Mouse (Mus musculus): ENCODE results near the gene Elovl5. TPM values are rescaled to one million over a fixed set of nuclear protein-coding genes. Genes with fewer than 3 reads are reported as not detected.
"Not testable (repeated sequence)": the region's sequence is repeated elsewhere in the genome, so short reads cannot be mapped to it uniquely, and the experiment has no call there.

The Elovl5 gene
- polyA plus RNA-seq, 1 experiment from 2014 or later: 57.8 TPM

DNA sequence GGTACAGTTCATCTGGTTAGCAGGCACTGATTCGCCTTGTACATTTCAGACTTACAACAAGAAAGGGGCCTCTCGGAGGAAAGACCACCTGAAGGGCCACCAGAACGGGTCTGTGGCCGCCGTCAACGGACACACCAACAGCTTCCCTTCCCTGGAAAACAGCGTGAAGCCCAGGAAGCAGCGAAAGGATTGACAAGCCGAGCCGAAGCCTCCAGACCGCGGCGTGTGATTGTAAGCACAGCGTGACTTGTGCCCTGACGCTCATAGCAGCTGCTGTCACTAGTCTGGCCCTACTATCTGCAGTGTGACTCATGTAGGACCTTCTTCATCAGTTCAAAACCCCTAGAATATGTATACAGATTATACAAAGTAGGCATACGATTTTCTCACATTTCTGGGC is 65.5 kb downstream of the Elovl5 start:
- no peak for ATAC-seq (ENCODE audit: insufficient number of reproducible peaks, low FRiP score, low TSS enrichment, low read depth)
- H3K36me3 ChIP-seq: peaks cover 32% of the 10 kb centered on the region
- no peak overlapping the region for H3K4me3 ChIP-seq (replicated peaks)
- H3K27ac ChIP-seq (replicated peaks): no peak overlapping the region
- WGBS: 91% methylated on average over 16 of the region's 16 CpGs
- H3K27me3 ChIP-seq: no peaks in the 10 kb centered on the region
- no peak overlapping the region for H3K9ac ChIP-seq
- H3K4me1 ChIP-seq: peaks cover 7% of the 10 kb centered on the region
- no peaks in the 10 kb centered on the region for H3K9me3 ChIP-seq (replicated peaks)
- H3K4me2 ChIP-seq (replicated peaks): no peak overlapping the region

DNA sequence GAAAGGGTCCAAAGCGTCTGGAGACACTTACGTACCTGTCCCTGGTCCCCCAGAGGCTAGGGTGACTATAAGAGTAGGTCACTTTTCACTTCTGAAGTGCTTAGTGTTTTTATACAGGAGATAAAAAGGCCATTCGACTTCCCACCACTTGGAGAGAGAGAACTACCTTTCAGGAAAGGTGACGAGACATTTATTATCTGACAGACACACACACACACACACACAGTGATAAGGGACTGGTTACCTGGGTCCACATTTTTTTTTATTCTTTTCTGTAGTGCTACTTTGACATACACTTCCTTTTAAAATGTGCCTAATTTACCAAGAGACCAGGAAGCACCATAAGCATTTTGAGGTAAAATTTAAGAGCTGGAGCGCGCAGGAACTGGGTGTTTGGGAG is 66.4 kb downstream of the Elovl5 start:
- H3K4me2 ChIP-seq (replicated peaks): no peak overlapping the region
- no peak overlapping the region for H3K4me3 ChIP-seq (replicated peaks)
- H3K36me3 ChIP-seq: peaks cover 31% of the 10 kb centered on the region
- H3K27me3 ChIP-seq: no peaks in the 10 kb centered on the region
- H3K27ac ChIP-seq (replicated peaks): no peak overlapping the region
- ATAC-seq (ENCODE audit: insufficient number of reproducible peaks, low FRiP score, low TSS enrichment, low read depth): no peak
- 88% methylated on average over 6 of the region's 6 CpGs for WGBS
- no peak overlapping the region for H3K9ac ChIP-seq
- peaks cover 7% of the 10 kb centered on the region for H3K4me1 ChIP-seq
- no peaks in the 10 kb centered on the region for H3K9me3 ChIP-seq (replicated peaks)

DNA sequence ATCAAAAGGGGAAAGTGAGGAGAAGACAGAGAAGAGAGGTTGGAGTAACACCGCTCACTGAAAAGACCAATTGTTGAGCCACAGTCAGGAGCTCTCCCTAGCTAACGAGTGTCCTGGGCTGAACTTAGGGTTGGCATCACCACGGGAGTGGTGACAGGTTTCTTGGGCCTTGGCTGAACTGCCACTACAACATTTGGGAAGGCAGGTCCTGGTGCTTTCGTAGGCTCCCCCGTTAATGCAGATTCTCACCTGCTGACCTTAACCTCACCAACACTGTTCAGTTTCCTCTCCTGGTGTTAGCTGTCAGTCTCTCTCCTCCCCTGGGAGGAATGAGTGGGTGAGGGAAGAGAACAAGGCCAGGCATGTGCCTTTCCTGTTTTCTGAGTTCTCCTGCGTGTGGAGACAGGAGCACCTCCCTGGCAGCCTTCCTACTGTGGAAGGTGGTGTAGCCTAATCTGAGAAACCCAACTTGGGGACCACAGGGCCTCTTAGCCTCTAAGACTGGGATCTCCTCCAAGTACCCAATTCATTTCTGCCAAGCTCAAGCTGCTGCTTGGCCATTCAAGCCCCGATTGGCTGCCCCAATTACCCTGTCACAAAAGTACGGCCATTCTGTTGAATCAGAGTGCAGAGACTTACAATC is 69.1 kb downstream of the Elovl5 start:
- H3K4me3 ChIP-seq (replicated peaks): no peak overlapping the region
- WGBS: 58% methylated on average over 8 of the region's 8 CpGs
- H3K27ac ChIP-seq (replicated peaks): no peak overlapping the region
- H3K9me3 ChIP-seq (replicated peaks): no peaks in the 10 kb centered on the region
- H3K4me1 ChIP-seq: peaks cover 20% of the 10 kb centered on the region
- no peak for ATAC-seq (ENCODE audit: insufficient number of reproducible peaks, low FRiP score, low TSS enrichment, low read depth)
- no peak overlapping the region for H3K4me2 ChIP-seq (replicated peaks)
- H3K36me3 ChIP-seq: peaks cover 20% of the 10 kb centered on the region; the same call in 1 of the 2 replicates
- no peaks in the 10 kb centered on the region for H3K27me3 ChIP-seq
- H3K9ac ChIP-seq: no peak overlapping the region

DNA sequence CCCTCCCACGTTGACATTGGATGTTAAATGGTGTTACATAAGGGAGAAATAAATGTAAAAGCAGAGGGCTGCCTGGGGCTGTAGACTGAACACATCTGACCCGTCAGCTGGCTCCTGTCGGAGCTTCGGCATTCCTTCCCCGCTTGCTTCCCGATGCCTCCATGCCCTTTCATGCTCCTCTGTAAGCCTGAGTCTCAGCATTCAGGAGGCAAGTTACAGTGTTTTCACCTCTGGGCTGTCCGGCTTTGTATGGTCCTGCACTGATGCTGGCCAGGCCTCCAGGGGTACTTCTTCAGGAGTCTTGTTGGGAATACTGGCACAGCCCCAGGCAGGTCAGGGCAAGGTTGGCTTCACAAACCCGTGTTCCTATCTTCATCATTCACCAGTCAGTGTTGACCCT is 72.5 kb downstream of the Elovl5 start:
- Histone ChIP-seq H3K27ac (replicated peaks) (no peak overlapping the region), H3K4me1 (peaks cover 20% of the 10 kb centered on the region), H3K9ac (no peak overlapping the region), H3K9me3 (replicated peaks) (no peaks in the 10 kb centered on the region), H3K27me3 (no peaks in the 10 kb centered on the region), H3K4me2 (replicated peaks) (no peak overlapping the region), H3K4me3 (replicated peaks) (no peak overlapping the region), H3K36me3 (no peaks in the 10 kb centered on the region)
- 55% methylated on average over 8 of the region's 8 CpGs for WGBS
- ATAC-seq (ENCODE audit: insufficient number of reproducible peaks, low FRiP score, low TSS enrichment, low read depth): no peak

DNA sequence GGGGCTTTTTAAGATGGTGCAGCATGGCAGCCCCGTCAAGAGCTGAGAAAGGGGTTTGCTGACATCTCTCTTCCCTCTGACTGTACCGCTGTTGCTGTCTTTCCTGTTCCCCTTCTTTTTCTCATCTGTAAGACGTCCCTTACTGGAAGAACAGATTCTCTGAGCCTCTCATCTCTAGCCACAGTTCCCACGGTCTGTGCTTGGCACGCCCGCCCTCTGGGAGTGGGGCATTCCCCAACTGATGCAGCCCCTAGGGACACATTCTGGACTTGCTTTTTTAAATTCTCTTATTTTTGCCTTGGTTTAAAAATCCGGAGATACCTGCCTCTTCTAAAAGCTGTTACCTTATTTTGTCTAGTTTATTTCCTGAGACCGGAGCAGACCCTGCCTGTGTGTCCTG is 73.1 kb downstream of the Elovl5 start:
- H3K27ac ChIP-seq (replicated peaks): no peak overlapping the region

DNA sequence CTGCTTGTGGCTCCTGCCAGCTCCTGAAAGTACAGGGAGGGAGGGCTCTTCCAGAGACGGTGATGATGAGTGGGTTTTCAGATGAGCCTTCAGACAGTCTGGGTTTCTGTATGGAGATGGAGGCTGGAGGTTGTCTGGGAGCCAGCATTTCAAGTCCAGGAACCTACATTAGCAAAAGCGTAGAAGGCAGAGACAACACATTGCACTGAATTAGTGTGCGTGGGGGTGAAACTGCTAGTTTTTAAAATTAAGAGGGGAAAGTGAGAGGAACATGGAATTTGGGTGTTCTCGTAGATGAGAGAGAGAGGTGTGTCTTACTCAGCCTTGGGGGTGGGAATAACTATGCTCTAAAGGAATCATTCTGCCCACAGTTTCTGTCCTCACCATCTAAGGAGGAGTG is 74.5 kb downstream of the Elovl5 start:
- no peak overlapping the region for H3K4me3 ChIP-seq (replicated peaks)
- H3K27me3 ChIP-seq: no peaks in the 10 kb centered on the region
- ATAC-seq (ENCODE audit: insufficient number of reproducible peaks, low FRiP score, low TSS enrichment, low read depth): no peak
- 92% methylated on average over 4 of the region's 4 CpGs for WGBS
- H3K36me3 ChIP-seq: no peaks in the 10 kb centered on the region
- peaks cover 13% of the 10 kb centered on the region; the same call in 1 of the 2 replicates for H3K4me1 ChIP-seq
- H3K9me3 ChIP-seq (replicated peaks): no peaks in the 10 kb centered on the region
- no peak overlapping the region for H3K4me2 ChIP-seq (replicated peaks)
- no peak overlapping the region for H3K27ac ChIP-seq (replicated peaks)
- H3K9ac ChIP-seq: no peak overlapping the region

More for the DNA sequence above, 73.1 kb downstream of the Elovl5 start:
- H3K4me3 ChIP-seq (replicated peaks): no peak overlapping the region
- H3K36me3 ChIP-seq: no peaks in the 10 kb centered on the region
- WGBS: 61% methylated on average over 8 of the region's 8 CpGs
- no peaks in the 10 kb centered on the region for H3K27me3 ChIP-seq
- no peaks in the 10 kb centered on the region for H3K9me3 ChIP-seq (replicated peaks)
- H3K9ac ChIP-seq: no peak overlapping the region
- no peak for ATAC-seq (ENCODE audit: insufficient number of reproducible peaks, low FRiP score, low TSS enrichment, low read depth)
- no peak overlapping the region for H3K4me2 ChIP-seq (replicated peaks)
- H3K4me1 ChIP-seq: peaks cover 20% of the 10 kb centered on the region

DNA sequence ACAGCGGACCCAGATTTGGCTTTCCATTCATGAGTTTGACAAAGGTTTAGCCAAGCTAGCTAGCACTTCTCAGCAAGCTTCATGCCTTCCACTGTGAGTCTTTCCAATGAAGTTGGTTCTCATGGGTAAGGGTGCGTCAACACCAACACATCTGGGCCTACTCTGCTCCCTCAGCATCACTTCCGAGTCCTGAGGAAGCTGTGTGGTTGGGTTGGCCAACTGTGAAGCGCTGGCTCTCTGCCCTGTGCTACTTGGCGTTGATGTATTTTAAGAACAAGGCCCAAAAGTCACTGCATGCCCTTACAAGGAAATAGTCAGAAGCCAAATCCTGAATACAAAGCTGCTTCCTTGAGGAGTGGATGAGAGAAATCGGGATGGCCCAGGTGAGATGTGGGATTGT is 75.1 kb downstream of the Elovl5 start:
- Histone ChIP-seq H3K9ac (no peak overlapping the region), H3K9me3 (replicated peaks) (no peaks in the 10 kb centered on the region), H3K4me1 (peaks cover 13% of the 10 kb centered on the region; the same call in 1 of the 2 replicates), H3K4me3 (replicated peaks) (no peak overlapping the region), H3K36me3 (no peaks in the 10 kb centered on the region), H3K27ac (replicated peaks) (no peak overlapping the region), H3K4me2 (replicated peaks) (no peak overlapping the region), H3K27me3 (no peaks in the 10 kb centered on the region)
- WGBS: 85% methylated on average over 6 of the region's 6 CpGs
- ATAC-seq (ENCODE audit: insufficient number of reproducible peaks, low FRiP score, low TSS enrichment, low read depth): no peak

DNA sequence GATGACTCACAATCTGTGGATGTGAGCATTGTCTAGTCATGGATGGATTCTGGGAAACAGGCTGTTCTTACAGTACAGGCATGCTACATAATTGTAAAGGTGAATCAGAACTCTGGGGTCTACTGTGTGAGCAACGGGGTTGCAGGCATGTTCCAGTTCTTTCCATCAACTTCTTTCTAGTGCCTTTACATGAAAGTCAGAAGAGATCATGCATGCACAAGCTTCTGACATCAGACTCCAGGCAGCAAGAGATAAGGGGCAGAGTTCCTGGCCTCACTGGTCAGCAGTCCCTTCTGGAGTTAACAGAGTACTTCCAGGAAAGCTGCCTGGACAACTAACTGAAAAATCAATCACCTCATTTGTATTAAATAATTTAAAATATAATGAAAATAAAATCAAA is 75.9 kb downstream of the Elovl5 start:
- Histone ChIP-seq H3K4me2 (replicated peaks) (no peak overlapping the region), H3K4me3 (replicated peaks) (no peak overlapping the region), H3K27me3 (no peaks in the 10 kb centered on the region), H3K27ac (replicated peaks) (no peak overlapping the region), H3K4me1 (peaks cover 13% of the 10 kb centered on the region; the same call in 1 of the 2 replicates), H3K36me3 (no peaks in the 10 kb centered on the region), H3K9ac (no peak overlapping the region), H3K9me3 (replicated peaks) (no peaks in the 10 kb centered on the region)
- ATAC-seq (ENCODE audit: insufficient number of reproducible peaks, low FRiP score, low TSS enrichment, low read depth): no peak
- WGBS: 70% methylated on average over 1 of the region's 1 CpGs

DNA sequence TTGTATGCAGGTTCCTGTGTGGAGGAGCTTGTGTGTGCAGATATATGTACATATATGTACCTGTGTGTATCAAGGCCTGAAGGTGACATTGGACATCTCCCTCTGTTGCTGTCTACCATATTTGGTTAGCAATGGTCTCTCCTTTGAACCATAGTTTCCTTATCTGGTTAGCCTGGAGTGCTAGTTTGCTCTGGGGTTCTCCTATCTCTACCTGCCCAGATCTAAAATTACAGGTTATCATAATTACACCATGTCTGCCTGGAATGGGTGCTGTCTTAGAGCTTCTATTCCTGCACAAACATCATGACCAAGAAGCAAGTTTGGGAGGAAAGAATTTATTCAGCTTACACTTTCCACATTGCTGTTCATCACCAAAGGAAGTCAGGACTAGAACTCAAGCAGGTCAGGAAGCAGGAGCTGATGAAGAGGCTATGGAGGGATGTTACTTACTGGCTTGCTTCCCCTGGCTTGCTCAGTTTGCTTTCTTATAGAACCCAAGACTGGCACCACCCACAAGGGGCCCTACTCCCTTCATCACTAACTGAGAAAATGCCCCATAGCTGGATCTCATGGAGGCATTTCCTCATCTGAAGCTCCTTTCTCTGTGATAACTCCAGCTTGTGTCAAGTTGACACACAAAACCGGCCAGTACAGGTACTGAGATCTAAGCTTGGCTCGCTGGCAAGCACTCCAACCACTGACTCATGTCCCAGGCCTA is 76.5 kb downstream of the Elovl5 start:
- not testable (repeated sequence) for H3K9me3 ChIP-seq (replicated peaks); H3K27ac ChIP-seq (replicated peaks); H3K36me3 ChIP-seq; H3K4me2 ChIP-seq (replicated peaks); H3K4me3 ChIP-seq (replicated peaks); H3K9ac ChIP-seq; H3K27me3 ChIP-seq; ATAC-seq (ENCODE audit: insufficient number of reproducible peaks, low FRiP score, low TSS enrichment, low read depth)
- 89% methylated on average over 2 of the region's 2 CpGs for WGBS
- peaks cover 13% of the 10 kb centered on the region; the same call in 1 of the 2 replicates for H3K4me1 ChIP-seq

DNA sequence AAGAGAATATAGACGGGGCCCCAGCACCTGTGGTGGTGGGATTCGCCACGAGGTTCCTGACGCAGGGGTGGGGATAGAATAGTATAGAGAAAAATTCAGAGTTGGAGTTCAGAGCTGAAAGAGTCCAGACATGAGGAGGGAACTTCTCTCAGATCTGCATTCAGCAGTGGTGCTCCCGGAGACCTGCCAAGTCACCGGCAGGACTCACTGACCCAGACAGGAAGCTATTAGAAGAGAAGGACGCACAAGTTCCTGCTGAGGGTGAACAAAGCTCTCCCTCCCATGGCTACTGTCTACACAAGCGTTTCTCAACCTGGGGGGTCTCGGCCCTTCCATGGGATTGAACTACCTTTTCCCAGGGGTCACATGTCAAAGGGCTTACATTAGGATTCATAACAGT is 78.1 kb downstream of the Elovl5 start:
- H3K27ac ChIP-seq (replicated peaks): no peak overlapping the region
- ATAC-seq (ENCODE audit: insufficient number of reproducible peaks, low FRiP score, low TSS enrichment, low read depth): no peak
- no peak overlapping the region for H3K4me2 ChIP-seq (replicated peaks)
- 0 out of 2 replicates have a peak, but pooled peaks cover 2% of the 10 kb centered on the region for H3K4me1 ChIP-seq
- 83% methylated on average over 9 of the region's 9 CpGs for WGBS
- no peaks in the 10 kb centered on the region for H3K36me3 ChIP-seq
- no peak overlapping the region for H3K9ac ChIP-seq
- no peaks in the 10 kb centered on the region for H3K9me3 ChIP-seq (replicated peaks)
- no peaks in the 10 kb centered on the region for H3K27me3 ChIP-seq
- no peak overlapping the region for H3K4me3 ChIP-seq (replicated peaks)

DNA sequence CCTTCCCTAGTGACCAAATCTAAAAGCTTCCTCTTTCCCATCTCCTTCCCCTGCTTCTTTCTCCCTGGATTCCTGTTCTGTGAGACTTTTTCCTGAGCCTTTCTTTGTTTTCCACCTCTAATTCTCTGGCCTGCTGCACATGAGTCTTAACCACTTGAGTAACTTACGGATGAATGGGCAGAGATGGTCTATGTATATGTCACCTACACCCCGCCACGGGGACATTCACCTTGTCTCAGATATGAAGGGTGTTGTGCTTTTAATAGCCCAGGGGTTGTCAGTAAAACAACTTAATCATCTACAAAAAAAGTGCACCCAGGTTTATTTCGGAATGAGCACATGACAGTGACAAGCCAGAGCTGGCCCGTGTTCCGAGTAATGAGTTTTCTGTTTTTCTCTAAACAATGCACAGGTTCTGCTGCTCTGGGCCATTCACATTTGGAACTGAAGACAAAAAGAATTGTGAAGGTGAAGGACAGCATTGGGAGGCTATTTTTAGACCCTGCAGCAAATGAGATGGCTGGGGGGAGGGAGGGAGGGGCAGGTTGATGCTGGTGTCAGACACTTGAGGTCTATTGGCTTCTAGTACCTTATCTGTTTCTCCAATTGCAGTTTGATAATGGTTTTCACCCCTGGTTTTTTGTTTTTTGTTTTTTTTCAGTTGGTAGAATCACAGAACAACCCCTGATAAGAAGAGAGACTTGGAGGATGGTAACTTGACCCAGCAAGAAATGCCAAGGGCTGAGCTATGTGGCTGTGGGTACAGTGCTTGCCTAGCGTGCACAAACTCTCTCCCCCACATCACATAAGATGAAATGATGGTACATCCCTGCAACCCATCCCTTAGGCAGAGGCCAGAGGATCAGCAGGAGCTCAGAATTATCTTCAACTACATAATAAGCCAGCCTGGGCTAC is 83.7 kb downstream of the Elovl5 start:
- Histone ChIP-seq H3K4me2 (replicated peaks) (no peak overlapping the region), H3K4me1 (no peaks in the 10 kb centered on the region), H3K4me3 (replicated peaks) (no peak overlapping the region), H3K27ac (replicated peaks) (no peak overlapping the region), H3K36me3 (no peaks in the 10 kb centered on the region), H3K9me3 (replicated peaks) (no peaks in the 10 kb centered on the region), H3K9ac (no peak overlapping the region), H3K27me3 (no peaks in the 10 kb centered on the region)
- WGBS: 76% methylated on average over 7 of the region's 7 CpGs
- no peak for ATAC-seq (ENCODE audit: insufficient number of reproducible peaks, low FRiP score, low TSS enrichment, low read depth)

All from embryonic facial prominence, embryonic 15.5 days (tissue).